Mouse (Mus musculus) mature B cell (primary cell): Measurements from ENCODE around the gene Casc3.

ENCODE experiments used
- in situ Hi-C: fragments of 300-500 bp; cut with MboI; formaldehyde crosslinking; loops from 2 replicates; pipeline ENCODE4 v1.14.3; 2019

Casc3 gene

GRCm38 (mm10) chr11:98773635-98774295 lies 30.9 kb upstream of the Casc3 start:
- in situ Hi-C loops: no loop called here

DNA sequence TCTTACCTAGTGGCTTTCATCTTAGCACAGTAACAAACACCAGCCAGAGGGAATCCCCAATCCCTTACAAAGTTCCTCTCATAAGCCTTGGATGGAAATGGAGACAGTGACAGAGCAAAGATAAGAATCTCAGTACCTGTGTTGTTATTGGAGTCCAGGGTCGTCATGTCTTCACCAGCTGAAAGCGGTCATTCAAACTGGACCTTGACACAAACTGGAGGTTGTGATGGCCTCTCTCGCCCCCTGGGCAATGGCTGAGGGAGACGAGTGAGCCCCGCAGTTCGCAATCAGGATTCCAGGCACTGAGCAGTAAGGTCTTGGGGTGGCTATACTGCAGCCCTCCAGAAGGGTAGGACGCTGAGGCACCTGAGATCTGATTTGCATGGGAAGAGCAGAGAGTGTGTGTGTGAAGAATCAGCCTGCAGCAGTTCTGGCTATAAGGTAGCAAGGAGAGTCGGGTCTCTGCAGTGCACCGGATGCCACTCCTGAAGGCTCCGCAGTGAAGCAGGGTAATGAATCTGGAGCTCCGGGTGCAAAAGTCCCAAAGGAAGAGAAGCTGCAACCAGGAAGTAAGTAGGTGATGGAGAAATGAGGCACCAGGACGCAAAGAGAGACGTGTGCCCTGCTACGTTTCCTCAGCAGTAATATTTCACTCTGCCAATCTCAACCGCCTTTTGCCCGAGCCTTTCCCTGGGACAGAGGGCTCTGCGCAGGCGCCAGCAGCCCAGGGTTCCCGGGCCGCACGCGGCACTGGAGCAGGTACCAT lies 29.9 kb upstream of the Casc3 start, which contains the start of gene Nr1d1:
Gene Nr1d1, minus strand, starts transcription at position 752 of the 766 bp plus-strand sequence.
- in situ Hi-C loops: no loop called here

- in situ Hi-C loops: no loop called here
Observed at GRCm38 (mm10) chr11:98775348-98776051, 29.2 kb upstream of the Casc3 start.

DNA sequence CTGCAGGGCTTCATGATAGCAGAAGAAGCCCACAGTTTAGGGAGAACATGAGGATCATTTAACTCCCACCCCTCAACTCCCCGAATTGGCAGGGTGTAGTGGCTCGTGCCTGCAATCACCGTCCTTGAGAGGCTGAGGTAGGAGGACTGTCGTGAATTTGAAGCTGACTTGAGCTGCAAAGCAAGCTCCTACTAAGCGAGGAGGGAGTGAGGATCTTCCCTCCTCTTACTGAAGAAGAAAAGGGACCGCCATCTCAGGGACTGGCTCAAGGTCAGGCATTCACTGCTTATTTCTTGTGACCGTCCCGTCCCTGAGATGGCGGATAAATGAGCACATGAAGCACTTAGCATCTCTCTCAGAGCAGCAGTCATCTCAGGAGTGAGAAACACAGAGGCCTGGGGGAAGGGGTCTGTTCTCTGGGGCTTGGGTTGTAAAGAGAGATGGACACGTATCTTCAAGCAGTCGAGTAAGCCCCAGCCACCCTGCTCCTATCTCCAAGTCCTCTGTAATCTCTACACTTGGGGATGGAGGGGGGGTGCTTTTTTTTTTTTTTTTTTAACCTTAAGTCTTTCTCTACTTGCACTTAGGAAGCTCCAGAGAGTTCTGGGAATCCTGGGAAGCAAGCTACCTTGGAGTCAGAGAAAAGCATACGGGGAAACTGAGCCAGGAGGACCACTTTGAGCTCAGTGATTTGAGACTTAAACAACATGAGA lies 28.5 kb upstream of the Casc3 start:
- in situ Hi-C loops: no loop called here

GRCm38 (mm10) chr11:98776843-98777590 lies 27.7 kb upstream of the Casc3 start:
- in situ Hi-C loops: no loop called here

DNA sequence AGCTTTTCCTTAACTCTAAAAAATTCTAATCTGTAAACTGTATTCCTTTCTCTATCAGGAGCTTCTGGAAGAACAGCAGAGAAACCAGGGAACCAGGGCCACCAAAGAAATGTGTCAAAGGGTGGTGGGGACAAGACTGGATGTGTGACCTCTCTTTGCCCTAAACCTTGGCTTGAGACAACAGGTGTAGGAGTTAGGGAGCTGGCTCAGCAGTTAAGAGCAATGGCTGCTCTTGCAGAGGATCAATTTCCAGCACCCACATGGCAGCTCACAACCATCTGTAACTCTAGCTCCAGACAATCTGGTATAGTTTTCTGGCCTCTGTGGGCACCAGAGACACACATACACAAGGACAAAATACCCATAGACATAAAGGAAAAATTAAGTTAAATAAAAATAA lies 26.8 kb upstream of the Casc3 start:
- in situ Hi-C loops: no loop called here

DNA sequence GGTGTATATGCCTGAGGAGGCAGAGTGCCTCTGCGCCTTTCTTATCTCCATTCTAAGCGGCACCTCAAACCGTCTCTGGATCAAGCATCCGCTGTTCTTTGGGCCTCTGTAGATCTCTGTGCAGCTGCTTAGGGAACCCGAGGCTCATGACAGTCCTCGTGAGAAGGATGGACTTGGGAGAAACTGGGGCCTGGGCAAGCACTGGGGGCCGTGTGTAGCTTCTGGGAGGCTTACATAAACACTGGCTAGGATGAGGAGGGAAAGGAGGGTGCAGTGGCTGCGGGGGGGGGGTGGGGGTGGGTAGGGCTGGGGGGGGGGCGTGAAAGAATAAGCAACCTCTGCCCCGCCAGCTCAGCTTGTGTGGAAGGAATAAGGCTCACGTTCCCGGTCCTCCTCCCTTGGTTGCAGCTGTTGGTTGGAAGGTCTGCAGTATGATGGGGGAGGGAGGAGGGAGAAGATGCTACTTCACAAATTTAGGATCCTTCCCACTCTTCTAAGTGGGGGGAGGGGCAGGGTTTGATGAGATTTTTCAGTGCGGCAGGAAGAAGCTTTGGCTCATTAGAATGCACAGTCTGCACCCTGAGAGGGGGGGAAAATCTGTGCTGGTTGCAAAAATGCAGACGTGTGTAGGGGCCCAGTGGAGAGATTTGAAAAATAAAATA lies 22.7 kb upstream of the Casc3 start:
- in situ Hi-C loops: loop anchor here (10.0 kb wide), 1 partner anchor 47 kb away; no protein-coding TSS in a partner anchor

GRCm38 (mm10) chr11:98782651-98783235 lies 22.0 kb upstream of the Casc3 start:
- in situ Hi-C loops: loop anchor here (10.0 kb wide), 1 partner anchor 48 kb away; no protein-coding TSS in a partner anchor

GRCm38 (mm10) chr11:98783236-98783696 lies 21.4 kb upstream of the Casc3 start:
- in situ Hi-C loops: loop anchor here (10.0 kb wide), 1 partner anchor 48 kb away; no protein-coding TSS in a partner anchor

- in situ Hi-C loops: loop anchor here (10.0 kb wide), 1 partner anchor 49 kb away; no protein-coding TSS in a partner anchor
Observed at GRCm38 (mm10) chr11:98784139-98784538, 20.6 kb upstream of the Casc3 start.

DNA sequence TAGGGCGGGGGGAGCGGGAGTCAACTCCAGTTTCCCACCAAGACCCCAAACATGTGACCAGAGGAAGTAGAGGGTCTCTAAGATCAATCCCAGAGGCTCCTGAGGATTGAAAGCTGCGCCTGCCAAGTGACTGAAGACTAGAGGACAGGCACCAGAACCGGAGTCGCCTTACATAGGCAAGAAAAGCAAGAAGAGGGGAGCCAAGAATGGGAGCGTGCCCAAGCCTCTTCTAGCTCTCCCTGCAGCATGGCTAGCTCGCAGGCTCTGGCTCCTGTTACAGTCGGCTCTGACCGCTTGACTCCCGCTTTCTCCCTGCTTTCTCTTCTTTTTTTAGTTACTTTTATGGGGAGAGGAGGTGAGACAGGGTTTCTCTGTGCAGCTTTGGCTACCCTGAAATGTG lies 19.5 kb upstream of the Casc3 start:
- in situ Hi-C loops: loop anchor here (10.0 kb wide), 1 partner anchor 50 kb away; no protein-coding TSS in a partner anchor

GRCm38 (mm10) chr11:98785772-98786281 lies 18.9 kb upstream of the Casc3 start:
- in situ Hi-C loops: loop anchor here (10.0 kb wide), 1 partner anchor 51 kb away; no protein-coding TSS in a partner anchor

DNA sequence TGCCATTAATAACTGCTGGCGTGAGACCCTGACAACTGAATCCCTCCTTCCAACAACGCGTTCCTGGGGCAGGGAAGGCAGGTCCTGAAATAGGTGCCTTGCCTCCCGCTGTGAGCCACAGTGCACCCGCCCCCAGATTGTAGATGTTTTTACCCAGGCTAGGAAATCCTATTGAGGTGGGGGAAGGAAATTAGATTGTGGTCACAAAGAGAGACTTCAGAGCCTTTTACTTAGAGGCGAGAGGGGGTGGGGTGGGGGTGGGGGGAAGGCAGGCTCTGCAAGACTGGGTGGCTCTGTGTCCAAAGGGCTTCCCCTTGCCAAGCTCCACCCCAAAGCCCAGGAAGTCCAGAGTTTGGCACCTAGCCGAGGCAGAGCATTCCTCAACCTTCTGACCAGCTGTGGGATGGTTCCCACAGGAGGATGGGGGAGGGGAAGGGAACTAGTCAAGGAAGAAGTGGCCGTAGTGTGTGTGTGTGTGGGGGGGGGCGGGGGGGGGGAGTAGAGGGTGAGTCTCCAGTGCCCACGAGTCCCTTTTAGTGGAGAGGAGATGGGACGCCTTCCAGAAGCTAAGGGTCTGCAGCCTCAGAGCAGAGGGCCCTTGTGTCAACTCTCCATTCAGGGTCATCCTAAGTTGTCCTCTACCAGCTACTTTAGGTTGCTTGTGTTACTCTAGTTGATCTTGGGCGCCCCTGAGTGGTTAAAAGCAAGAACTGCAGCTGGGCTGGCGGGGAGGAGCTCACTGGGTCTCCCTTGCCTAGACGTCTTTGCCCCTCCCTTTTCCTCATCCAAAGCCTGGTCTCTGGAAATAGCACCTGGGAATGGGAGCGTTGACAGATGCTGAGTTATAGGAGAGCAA lies 18.1 kb upstream of the Casc3 start:
- in situ Hi-C loops: loop anchor here (10.0 kb wide), 1 partner anchor 52 kb away; no protein-coding TSS in a partner anchor

DNA sequence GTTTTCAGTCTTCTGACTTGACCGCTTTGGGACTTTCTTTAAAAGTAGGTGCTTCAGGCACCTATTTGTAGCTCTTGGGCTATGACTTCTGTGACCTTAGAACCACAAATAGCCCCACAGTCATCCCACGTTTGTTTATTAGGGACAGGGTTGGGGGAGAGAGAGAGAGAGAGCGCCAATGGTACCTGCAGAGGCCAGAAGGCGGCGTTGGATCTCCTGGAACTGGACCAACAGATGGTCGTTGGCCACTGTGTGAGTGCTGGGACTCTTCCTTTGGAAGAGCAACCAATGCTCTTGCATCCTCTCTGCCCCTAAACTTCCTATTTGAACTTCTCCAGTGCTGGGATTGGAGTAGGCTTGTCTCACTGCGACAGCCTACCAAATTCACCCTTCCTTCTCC lies 17.5 kb upstream of the Casc3 start:
- in situ Hi-C loops: loop anchor here (10.0 kb wide), 1 partner anchor 52 kb away; no protein-coding TSS in a partner anchor

DNA sequence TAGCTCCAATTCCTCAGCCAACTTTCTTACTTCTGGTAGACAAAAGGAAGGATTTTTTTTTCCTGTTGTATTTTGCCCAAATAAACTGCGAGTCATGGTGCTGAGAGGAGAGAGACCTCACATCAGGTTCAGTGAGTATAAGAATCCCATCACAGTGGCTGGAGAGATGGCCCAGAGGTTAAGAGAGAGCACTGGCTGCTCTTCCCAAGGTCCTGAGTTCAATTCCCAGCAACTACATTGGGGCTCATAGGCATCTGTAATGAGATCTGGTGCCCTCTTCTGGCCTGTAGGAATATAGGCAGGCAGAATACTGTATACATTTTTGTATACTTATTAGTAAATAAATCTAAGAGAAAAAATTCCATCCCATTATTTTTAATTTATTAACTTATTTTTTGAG lies 17.0 kb upstream of the Casc3 start:
- in situ Hi-C loops: loop anchor here (10.0 kb wide), 1 partner anchor 53 kb away; no protein-coding TSS in a partner anchor

GRCm38 (mm10) chr11:98788139-98788538 lies 16.6 kb upstream of the Casc3 start:
- in situ Hi-C loops: loop anchor here (10.0 kb wide), 1 partner anchor 53 kb away; no protein-coding TSS in a partner anchor

DNA sequence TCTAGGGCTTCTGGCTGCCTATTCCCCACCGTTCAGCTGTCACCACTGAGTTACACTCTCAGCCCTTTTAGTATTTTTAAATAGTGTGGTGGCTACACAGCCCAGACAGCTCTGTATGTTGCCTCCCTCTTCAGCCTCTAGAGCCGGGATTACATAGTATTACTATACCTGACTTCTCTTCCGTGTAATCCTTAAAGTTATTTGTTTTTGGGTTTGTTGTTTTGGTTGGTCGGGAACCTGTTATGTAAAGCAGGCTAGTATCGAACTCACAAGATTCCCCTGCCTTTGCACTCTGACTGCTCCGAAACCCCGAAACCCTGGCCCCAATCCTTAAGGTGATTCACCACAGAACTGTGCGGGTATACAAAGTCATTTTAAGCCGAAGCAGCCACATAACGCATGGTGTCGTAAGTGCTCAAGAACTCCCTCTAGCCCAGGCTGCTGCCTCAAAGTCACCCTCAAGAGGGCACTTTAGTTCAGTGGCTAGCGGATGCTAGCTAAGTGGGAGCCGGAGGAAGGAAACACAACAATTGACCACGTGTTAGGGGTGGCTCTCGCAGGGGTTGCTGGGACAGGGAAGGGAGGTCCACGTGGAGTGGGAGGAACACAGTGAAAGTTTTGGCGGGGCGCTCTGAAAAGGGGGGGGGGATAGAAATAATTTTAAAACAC lies 16.0 kb upstream of the Casc3 start:
- in situ Hi-C loops: loop anchor here (10.0 kb wide), 1 partner anchor 54 kb away; no protein-coding TSS in a partner anchor
